Mouse (Mus musculus): ENCODE measurements around the gene Ldb3. TPM values are rescaled to one million over a fixed set of nuclear protein-coding genes. Genes with fewer than 3 reads are reported as not detected.

The Ldb3 gene
- total RNA-seq, 2 experiments from 2014 or later = 2,008 to 2,153 TPM

- no peak for DNase-seq (ENCODE audit: low spot score)
Observed at GRCm38 (mm10) chr14:34561647-34562046, 26.8 kb downstream of the Ldb3 start.

GRCm38 (mm10) chr14:34558947-34559346, 29.5 kb downstream of the Ldb3 start:
- DNase-seq (ENCODE audit: low spot score) = no peak

- no peak for DNase-seq (ENCODE audit: low spot score)
Observed at GRCm38 (mm10) chr14:34555211-34555610, 33.3 kb downstream of the Ldb3 start.

- peak; percentile 55 for DNase-seq (ENCODE audit: low spot score)
Observed at GRCm38 (mm10) chr14:34554047-34554446, 34.4 kb downstream of the Ldb3 start.

GRCm38 (mm10) chr14:34553470-34553869, 35.0 kb downstream of the Ldb3 start:
- no peak for DNase-seq (ENCODE audit: low spot score)

- no peak for DNase-seq (ENCODE audit: low spot score)
Observed at GRCm38 (mm10) chr14:34552226-34552625, 36.3 kb downstream of the Ldb3 start.

- peak; percentile 83 for DNase-seq (ENCODE audit: low spot score)
Observed at GRCm38 (mm10) chr14:34549004-34549671, 39.3 kb downstream of the Ldb3 start.

GRCm38 (mm10) chr14:34548391-34549001, 40.0 kb downstream of the Ldb3 start:
- DNase-seq (ENCODE audit: low spot score) = peak; percentile 87

- DNase-seq (ENCODE audit: low spot score) = no peak
Observed at GRCm38 (mm10) chr14:34544545-34544944, 43.9 kb downstream of the Ldb3 start.

- no peak for DNase-seq (ENCODE audit: low spot score)
Observed at GRCm38 (mm10) chr14:34544001-34544400, 44.5 kb downstream of the Ldb3 start.

- DNase-seq (ENCODE audit: low spot score) = no peak
Observed at GRCm38 (mm10) chr14:34543596-34543995, 44.9 kb downstream of the Ldb3 start.

- no peak for DNase-seq (ENCODE audit: low spot score)
Observed at GRCm38 (mm10) chr14:34541896-34542295, 46.6 kb downstream of the Ldb3 start.

- DNase-seq (ENCODE audit: low spot score) = no peak
Observed at GRCm38 (mm10) chr14:34540685-34541162, 47.8 kb downstream of the Ldb3 start.

GRCm38 (mm10) chr14:34535883-34536282, 52.6 kb downstream of the Ldb3 start:
- DNase-seq (ENCODE audit: low spot score) = no peak

GRCm38 (mm10) chr14:34533537-34533936, 54.9 kb downstream of the Ldb3 start:
- peak; percentile 59 for DNase-seq (ENCODE audit: low spot score)

GRCm38 (mm10) chr14:34532536-34532935, 55.9 kb downstream of the Ldb3 start:
- DNase-seq (ENCODE audit: low spot score) = no peak

GRCm38 (mm10) chr14:34528804-34529203, 59.7 kb downstream of the Ldb3 start:
- DNase-seq (ENCODE audit: low spot score) = no peak

- DNase-seq (ENCODE audit: low spot score) = no peak
Observed at GRCm38 (mm10) chr14:34522701-34523100, 65.8 kb downstream of the Ldb3 start, which contains the start of gene 9230112D13Rik. Gene 9230112D13Rik, minus strand, starts transcription at chr14:34522801.

GRCm38 (mm10) chr14:34517959-34518544, 70.4 kb downstream of the Ldb3 start:
- no peak for DNase-seq (ENCODE audit: low spot score)

- no peak for DNase-seq (ENCODE audit: low spot score)
Observed at GRCm38 (mm10) chr14:34516960-34517577, 71.4 kb downstream of the Ldb3 start.

GRCm38 (mm10) chr14:34515860-34516259, 72.6 kb downstream of the Ldb3 start:
- DNase-seq (ENCODE audit: low spot score) = no peak

GRCm38 (mm10) chr14:34514120-34514519, 74.4 kb downstream of the Ldb3 start:
- DNase-seq (ENCODE audit: low spot score) = no peak

All from gastrocnemius, adult 18-20 months (tissue).